Mouse (Mus musculus) stomach, postnatal 0 days (tissue): ENCODE data around the gene Las1l.
A peak's percentile ranks its signal among the peaks of the same experiment; 100 is the strongest.

Experiments used
- CTCF ChIP-seq: IDR thresholded peaks from 2 replicates; pipeline ENCODE4 v1.5.1; 2016; ENCODE audit warnings: antibody characterized with exemption, low read depth, mild to moderate bottlenecking, moderate library complexity
- EP300 ChIP-seq: optimal IDR thresholded peaks from 2 replicates; pipeline ENCODE3; 2016; ENCODE audit warnings: antibody characterized with exemption

GRCm38 (mm10) chrX:95999601-96000000, 42.8 kb upstream of the Las1l start:
- TF ChIP-seq CTCF (peak; percentile 41), EP300 (no peak)
